ENCODE assay signal across 10 mouse cellular contexts in the genomic region with DNA sequence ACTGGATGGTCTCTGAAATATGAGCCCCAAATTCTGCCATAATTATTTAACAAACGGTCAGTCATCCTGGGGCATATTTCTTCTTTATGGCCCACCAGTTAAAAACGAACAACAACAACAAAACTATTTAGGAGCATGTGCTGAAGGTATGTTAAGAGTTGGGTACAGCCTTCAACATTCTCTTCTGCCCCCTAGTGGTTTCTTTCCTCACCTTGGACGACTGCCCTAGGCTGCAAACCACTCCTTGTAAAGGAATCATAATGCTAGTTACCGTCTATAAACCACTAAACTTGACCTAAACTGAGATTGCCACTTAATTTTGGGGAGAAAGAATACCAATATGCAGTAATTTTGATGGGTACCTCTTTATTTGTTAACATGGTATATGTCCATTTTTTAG. TPM values are rescaled to one million over a fixed set of nuclear protein-coding genes. Genes with fewer than 3 reads are reported as not detected.
DNase-seq lines count a peak whose midpoint lies in the region; ATAC-seq lines count a peak whose summit lies in the region.
"Had no signal": no experiment of that assay in that cellular context is flagged by ENCODE, and none has a peak within 500 bp of the region (broad histone marks: within the 10 kb centered on the region; RNA-seq: fewer than 3 reads in every experiment).

No protein-coding gene starts in this region.

- intact Hi-C loops in left cerebral cortex, postnatal 4 days (cut with DNase I), result no loop called here

- H3K4me1 ChIP-seq in forebrain, embryonic 15.5 days, result no peaks in the 10 kb centered on the region; the same call in 1 of the 2 replicates
- H3K4me1 ChIP-seq in forebrain, embryonic 10.5 days, result peaks cover 25% of the 10 kb centered on the region
- H3K4me1 ChIP-seq: heart, embryonic 15.5 days; liver, embryonic 13.5 days had no signal

- WGBS in forebrain, embryonic 15.5 days, result 35% methylated on average over 4 of the region's 4 CpGs
- WGBS in forebrain, embryonic 10.5 days, result 43% methylated on average over 4 of the region's 4 CpGs

- no peak overlapping the region for H3K27ac ChIP-seq in forebrain, embryonic 15.5 days (replicated peaks)
- no peak overlapping the region for H3K27ac ChIP-seq in forebrain, embryonic 10.5 days
- H3K27ac ChIP-seq: heart, embryonic 15.5 days; liver, embryonic 13.5 days had no signal

- ATAC-seq in forebrain, embryonic 15.5 days (replicated peaks), result no peak

- H3K4me3 ChIP-seq in forebrain, embryonic 15.5 days, result no peak overlapping the region
- no peak overlapping the region for H3K4me3 ChIP-seq in forebrain, embryonic 10.5 days
- H3K4me3 ChIP-seq: liver, embryonic 13.5 days had no signal

- DNase-seq in forebrain, embryonic 10.5 days (ENCODE audit: extremely low spot score, low spot score), result no peak
- DNase-seq in left cerebral cortex, postnatal 4 days, result peak; percentile 18
- DNase-seq in left cerebral cortex, adult 18-20 months (ENCODE audit: low spot score in 2 of 2), result no peak
- peak; percentile 65 for DNase-seq in adrenal gland, postnatal 14 days
- DNase-seq in lung, postnatal 36 days, result peak; percentile 26
- DNase-seq in ovary, postnatal 10 days (ENCODE audit: low spot score), result no peak
- no peak for DNase-seq in urinary bladder, postnatal 10 days (ENCODE audit: low spot score)
- DNase-seq: liver, embryonic 13.5 days had no signal

- no peaks in the 10 kb centered on the region; the same call in none of the 2 replicates for H3K9me3 ChIP-seq in forebrain, embryonic 15.5 days
- peaks cover 44% of the 10 kb centered on the region for H3K9me3 ChIP-seq in forebrain, embryonic 10.5 days
- H3K9me3 ChIP-seq: heart, embryonic 15.5 days had no signal

- H3K27me3 ChIP-seq in forebrain, embryonic 15.5 days, result no peaks in the 10 kb centered on the region
- H3K27me3 ChIP-seq in forebrain, embryonic 10.5 days (ENCODE audit: poor library complexity, severe bottlenecking), result no peaks in the 10 kb centered on the region
- H3K27me3 ChIP-seq: heart, embryonic 15.5 days had no signal

- H3K36me3 ChIP-seq in forebrain, embryonic 15.5 days, result no peaks in the 10 kb centered on the region
- H3K36me3 ChIP-seq in forebrain, embryonic 10.5 days (replicated peaks), result peaks cover 15% of the 10 kb centered on the region; the same call in 1 of the 2 replicates
- H3K36me3 ChIP-seq: heart, embryonic 15.5 days; liver, embryonic 13.5 days had no signal

- H3K9ac ChIP-seq in forebrain, embryonic 15.5 days (replicated peaks), result no peak overlapping the region
- H3K9ac ChIP-seq: heart, embryonic 15.5 days; liver, embryonic 13.5 days had no signal

- H3K4me2 ChIP-seq in forebrain, embryonic 15.5 days (replicated peaks), result peak overlapping the region; percentile 57; the same call in 1 of the 2 replicates
- H3K4me2 ChIP-seq: liver, embryonic 13.5 days had no signal

RNA-seq across cellular contexts. Expression of a gene that starts 1.2 kb away (rescaled TPM):
- 8.7 and 11.9 TPM in 2 replicates for polyA plus RNA-seq in forebrain, embryonic 15.5 days (2015; fragmentation: Nextera tagmentation; extraction: Ambion mirVana)
- polyA plus RNA-seq in forebrain, embryonic 10.5 days (2016; fragmentation: Nextera tagmentation; extraction: Ambion mirVana), result 4.2 and 4.6 TPM in 2 replicates
- total RNA-seq in left cerebral cortex, postnatal 4 days (2021), result 10 to 100 TPM in 1 of 2 experiments, 1 to 10 TPM in 1; 6.7 to 12.1 TPM
- 1 to 10 TPM; 1.3 to 1.5 TPM for total RNA-seq in left cerebral cortex, adult 18-20 months (2021)
- 2.0 and 3.1 TPM in 2 replicates for total RNA-seq in adrenal gland, postnatal 14 days (2021)

RNA-seq across cellular contexts. Expression of a gene that starts 29.3 kb away (rescaled TPM):
- 414 and 487 TPM in 2 replicates for polyA plus RNA-seq in forebrain, embryonic 15.5 days (2015; fragmentation: Nextera tagmentation; extraction: Ambion mirVana)
- polyA plus RNA-seq in forebrain, embryonic 10.5 days (2016; fragmentation: Nextera tagmentation; extraction: Ambion mirVana), result 70.7 and 79.9 TPM in 2 replicates
- 100 to 1,000 TPM; 202 to 230 TPM for total RNA-seq in left cerebral cortex, postnatal 4 days (2021)
- total RNA-seq in left cerebral cortex, adult 18-20 months (2021), result 100 to 1,000 TPM; 109 to 118 TPM
- 77.8 and 79.0 TPM in 2 replicates for total RNA-seq in adrenal gland, postnatal 14 days (2021)

RNA-seq across cellular contexts. Expression of a gene that starts 44.3 kb away (rescaled TPM):
- 23.2 and 23.8 TPM in 2 replicates for polyA plus RNA-seq in forebrain, embryonic 15.5 days (2015; fragmentation: Nextera tagmentation; extraction: Ambion mirVana)
- 14.9 and 16.2 TPM in 2 replicates for polyA plus RNA-seq in forebrain, embryonic 10.5 days (2016; fragmentation: Nextera tagmentation; extraction: Ambion mirVana)
- total RNA-seq in left cerebral cortex, postnatal 4 days (2021), result 10 to 100 TPM; 17.9 to 19.8 TPM
- total RNA-seq in left cerebral cortex, adult 18-20 months (2021), result under 1 TPM; 0.33 to 0.56 TPM
- total RNA-seq in adrenal gland, postnatal 14 days (2021), result 0.78 and 1.4 TPM in 2 replicates

Comparison
In these comparisons a context has a peak if more than half of its experiments do, and no peak if none do; other contexts are left out.
1. DNase-seq: peak in left cerebral cortex, postnatal 4 days (single experiment), adrenal gland, postnatal 14 days (single experiment) and lung, postnatal 36 days (single experiment); none in forebrain, embryonic 10.5 days (single experiment), left cerebral cortex, adult 18-20 months (0 of 2), ovary, postnatal 10 days (single experiment) and urinary bladder, postnatal 10 days (single experiment).